Mouse (Mus musculus) erythroid progenitor cell, adult 5-6 weeks (primary cell): ENCODE measurements around the gene App. TPM values are rescaled to one million over a fixed set of nuclear protein-coding genes. Genes with fewer than 3 reads are reported as not detected.

Source experiments
- ATAC-seq: replicated peaks from 2 replicates; pipeline ENCODE4 v1.8.0; 2016; ENCODE audit warnings: moderate number of reproducible peaks, mild to moderate bottlenecking, moderate TSS enrichment, inconsistent platforms; ENCODE audit not compliant: poor library complexity, low FRiP score, severe bottlenecking
- total RNA-seq, 2 experiments: library from RNA; stranded (forward) in 1 of 2; stranded (reverse) in 1 of 2; fragments of 150-400 nt in 1 of 2; fragments of 186-747, 209-891 nt in 1 of 2; gene quantifications; 2 replicates each; pipeline versions ENCODE4 v1.2.3 to v1.2.4; 2015 to 2017; ENCODE audit warnings: low replicate concordance in 2 of 2

App gene
- total RNA-seq, 2 experiments from 2014 or later = 14.3 to 25.6 TPM

DNA sequence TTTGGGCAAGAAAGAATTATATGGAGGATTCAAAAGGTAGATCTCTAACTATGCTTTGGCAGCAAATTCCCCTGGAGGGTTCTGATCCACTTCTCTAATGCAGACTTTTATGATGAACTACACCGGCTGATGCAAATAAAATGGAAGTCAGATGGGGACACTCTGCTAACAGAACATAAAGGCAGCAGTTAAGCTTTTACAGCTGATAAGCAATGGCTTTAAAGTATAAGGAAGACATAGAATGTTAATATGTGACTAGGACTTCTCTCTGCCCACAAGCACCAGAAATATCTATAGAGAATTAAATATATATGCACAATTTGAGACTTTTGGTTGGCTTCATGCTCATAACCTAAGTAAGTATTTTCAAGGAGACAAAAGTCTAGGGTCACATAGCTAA lies 81.4 kb downstream of the App start:
- no peak for ATAC-seq

DNA sequence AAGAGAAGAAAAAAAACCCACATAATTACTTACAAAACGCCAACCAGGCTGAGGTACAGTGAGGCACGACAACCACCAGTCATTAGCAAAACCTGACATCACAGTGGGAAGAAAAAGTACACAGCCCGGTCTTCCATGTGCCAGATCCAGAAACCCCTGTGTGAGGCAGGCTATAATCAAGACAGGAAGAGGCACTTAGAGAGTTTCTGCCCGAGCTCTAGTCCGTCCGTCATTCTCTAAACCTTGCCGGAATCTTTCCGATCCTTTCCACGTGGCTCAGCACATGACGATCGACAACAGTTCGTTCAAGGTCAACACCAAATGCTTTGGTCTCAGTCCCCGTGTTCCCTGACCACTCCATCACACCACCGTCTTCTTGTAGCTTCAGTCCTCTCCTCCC lies 82.6 kb downstream of the App start:
- no peak for ATAC-seq

DNA sequence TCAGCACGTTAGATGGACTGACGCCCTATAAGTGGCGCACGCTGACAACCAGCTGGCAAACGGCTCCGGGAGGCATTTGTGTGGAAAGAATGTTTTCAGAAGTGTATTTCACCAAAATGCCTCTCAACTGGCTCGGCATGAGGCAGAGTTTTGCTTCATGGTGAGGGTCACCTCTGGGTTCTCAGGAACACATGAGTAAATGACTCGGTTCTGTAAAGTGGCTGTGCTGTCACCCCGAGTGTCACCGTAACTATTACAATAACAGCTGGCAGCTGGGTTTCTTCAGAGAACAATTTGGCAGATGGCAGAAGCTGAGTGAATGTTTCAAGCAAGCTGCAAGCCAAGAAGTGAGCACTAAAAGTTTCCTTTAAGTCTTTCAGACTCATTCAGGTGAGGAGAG lies 85.4 kb downstream of the App start:
- no peak for ATAC-seq

DNA sequence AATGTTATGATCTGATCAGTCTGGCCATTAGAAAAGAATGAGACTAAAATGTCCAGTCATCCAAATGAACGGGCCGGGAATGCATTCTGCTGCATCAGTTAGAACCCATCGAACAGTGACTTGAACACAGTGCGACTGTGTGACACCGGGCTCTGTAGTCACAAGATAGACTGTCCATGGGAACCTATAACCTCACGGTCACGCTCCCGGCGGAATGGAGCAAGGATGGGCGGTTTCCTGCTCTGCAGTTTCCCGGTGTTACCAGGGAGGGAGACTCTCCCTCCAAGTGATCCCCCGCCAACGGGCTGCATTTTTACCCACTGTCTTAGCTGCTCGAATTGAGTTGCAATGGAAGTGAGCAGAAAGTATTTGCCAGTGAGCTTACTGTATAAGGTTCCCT lies 87.3 kb downstream of the App start:
- no peak for ATAC-seq

DNA sequence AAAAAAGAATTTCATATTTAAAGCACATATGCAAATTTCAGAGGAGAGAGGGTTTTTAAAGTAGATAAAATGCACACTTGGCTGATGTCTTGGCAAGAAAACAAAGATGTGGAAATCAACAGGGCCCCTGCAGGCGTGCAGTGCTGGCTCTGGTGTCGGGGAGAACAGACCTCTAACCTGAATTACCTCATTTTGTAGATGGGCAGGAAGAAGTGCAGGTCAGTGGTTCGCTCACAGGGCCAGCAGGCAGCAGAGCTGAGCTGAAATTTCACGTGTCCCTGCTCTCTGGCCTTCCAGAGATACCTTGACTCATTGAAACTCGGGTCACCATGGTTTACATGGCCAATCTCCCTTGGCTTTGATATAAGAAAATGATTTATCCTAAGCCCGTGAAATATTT lies 87.7 kb downstream of the App start:
- no peak for ATAC-seq

DNA sequence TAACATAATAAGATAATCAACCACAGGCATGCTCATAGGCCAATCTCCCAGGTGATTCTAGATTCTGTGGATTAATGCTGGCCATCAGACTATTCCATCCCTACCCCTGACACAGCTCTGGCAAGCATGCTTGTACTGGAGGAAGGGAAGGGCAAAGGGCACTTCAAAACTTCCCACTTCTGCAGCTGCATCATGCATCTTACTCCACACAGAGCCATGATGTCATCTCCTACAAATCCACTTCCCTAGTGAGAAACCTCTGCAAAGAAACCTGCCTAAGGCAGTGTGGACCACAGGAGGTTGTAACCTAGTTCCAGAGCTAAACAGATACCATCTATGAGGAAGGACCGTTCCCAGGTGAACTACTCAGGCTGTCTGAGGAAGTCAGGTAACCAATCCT lies 89.4 kb downstream of the App start:
- no peak for ATAC-seq

DNA sequence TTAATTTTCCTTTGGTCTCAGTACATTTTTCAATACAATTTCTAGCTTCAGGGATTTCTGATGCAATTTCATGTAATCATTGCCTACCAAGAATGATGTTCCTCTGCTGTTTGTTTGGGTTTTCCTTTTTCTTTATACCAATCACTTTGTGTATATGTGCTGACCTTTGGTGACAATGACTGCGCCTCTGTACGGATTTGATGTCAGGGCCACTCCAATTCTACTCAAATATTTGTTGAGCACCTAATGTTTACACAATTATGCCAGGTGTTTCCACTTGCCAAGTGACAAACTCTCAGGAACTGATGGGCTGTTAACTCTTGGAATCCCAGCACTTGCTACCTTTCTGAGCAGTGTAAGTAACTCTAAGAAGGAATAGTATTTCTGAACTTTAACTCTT lies 98.2 kb downstream of the App start:
- no peak for ATAC-seq

DNA sequence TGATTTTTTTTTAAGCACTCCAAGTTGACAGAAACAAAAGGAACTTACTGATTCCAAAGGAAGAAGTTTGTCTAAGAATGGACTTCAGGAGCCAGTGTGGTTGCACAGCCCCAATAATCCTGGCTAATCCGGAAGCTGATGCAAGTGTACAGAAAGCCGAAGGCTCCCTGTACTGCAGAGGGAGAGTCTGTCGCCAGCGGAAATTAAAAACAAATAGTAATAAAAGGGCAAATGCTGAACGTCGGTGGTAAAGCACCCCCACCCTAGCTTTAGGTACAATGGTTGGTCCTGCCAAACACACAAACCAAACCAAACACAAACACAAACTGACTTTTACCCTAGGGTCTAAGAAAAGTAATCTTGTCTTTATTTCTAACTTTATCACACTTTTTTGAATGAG lies 98.7 kb downstream of the App start:
- no peak for ATAC-seq

DNA sequence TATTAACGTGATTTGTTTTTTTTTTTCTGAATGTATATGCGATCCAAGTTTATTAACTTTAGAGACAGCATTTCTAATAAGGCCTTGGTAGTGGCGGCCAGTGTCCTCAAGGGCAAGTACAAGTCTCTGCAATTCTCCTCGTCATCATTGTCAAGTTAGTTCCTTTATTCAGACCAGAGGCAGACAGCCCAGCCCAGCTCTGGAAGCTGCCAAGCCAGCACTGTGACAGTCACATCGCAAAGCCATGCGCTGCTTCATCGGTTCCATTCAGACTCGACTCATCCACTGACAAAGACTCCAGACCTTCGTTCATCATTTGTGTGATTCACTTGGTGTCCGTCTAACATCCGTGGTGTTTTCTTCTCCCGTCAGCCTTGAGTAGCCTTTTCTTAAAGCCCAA lies 100.9 kb downstream of the App start:
- ATAC-seq = no peak

DNA sequence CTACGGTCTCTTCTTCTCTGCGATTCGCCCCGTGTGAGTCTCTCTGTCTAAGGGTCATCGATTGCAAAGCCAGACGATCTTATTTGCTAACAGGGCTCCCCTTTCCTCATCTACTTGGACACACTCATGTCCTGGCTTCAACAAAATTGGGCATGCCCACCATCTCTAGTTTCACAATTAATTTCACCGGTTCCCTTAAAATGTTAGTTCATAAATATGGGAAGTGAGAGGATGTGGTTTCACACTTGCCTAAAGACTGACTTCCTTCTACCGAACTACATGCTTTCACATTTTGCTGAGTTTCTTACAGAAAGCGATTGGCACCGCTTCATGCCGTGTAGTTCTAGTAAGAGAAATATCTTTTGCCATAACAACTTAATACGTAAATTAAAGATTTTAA lies 101.8 kb downstream of the App start:
- no peak for ATAC-seq

DNA sequence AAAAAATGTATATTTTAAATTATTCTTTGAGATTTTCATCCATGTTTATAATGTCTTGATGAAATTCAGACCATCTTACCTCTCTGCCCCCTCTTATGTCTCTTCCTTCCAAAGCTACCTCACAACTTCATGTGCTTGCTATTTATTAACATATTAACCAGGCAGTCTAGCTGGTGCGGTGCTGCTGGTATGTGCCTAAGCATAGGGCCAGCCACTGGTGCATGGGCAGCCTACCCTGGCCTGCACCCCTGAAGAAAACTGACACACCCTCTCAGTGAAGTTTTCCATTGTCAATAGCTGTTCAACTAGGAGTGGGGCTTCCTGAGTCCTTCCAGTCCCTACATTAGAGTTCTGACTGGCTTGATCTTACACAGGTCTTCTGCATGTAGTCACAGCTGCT lies 102.3 kb downstream of the App start:
- ATAC-seq = no peak

DNA sequence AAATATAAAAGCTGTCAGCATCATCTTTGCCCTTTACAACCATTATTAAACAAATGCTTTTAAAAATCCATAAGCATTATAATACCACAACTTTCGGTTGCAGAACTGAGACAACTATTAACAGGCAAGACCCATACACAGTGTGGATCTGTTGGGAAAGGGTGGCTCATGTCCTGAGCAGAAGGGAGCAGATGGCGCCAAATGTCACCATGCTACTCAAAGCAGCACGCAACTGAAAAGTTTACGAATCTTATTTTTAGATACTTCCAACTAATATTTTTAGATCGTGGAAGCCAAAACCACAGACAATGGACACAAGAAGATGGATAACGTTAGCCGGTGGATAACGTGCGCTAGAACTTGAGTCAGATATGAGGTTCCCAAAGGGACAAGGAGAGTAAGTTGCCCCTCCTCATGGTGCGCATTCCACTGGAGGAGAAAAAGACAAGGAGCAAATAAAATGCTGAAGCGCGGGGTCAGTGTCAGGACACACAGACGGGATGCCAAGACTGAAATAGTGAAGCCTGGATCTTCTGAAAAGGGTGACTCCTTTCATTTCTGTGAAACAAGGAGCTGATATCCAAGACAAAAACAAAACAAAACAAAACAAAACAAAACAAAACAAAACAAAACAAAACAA lies 106.2 kb downstream of the App start:
- no peak for ATAC-seq

DNA sequence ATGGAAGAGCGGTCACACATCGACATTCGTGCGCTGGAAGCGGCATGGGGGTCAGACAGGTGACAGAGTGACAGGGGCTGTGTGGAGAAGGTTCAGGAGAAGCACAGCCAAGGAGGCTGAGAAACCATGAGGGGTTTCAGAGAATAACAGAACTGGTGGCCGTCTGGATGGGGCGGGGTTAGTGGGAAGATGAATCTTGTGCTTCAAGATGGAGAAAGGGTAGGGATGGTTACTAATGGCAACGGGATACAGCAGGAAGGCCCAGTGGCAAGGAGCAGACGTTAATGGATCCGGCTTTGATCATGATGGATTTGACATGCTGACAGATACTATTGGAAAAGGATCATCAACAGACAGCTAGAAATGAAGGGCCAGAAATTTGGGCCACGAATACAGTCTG lies 107.3 kb downstream of the App start:
- no peak for ATAC-seq

DNA sequence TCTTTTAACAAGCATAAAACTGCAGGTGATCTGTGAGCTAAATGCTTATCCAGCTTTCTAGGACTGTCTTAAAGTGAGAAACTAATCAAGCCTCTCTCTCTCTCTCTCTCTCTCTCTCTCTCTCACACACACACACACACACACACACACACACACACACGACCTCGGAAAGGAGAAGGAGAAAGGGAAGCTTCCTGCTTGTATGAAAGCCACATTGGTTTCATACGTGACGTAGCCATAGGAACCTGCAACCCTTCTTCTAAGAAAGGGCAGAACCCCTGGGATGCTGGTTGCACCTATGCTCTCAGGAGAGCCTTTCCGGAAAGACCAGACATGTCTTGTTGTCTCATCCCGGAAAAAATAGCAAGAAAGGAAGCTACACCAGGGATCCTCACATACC lies 108.8 kb downstream of the App start:
- no peak for ATAC-seq

DNA sequence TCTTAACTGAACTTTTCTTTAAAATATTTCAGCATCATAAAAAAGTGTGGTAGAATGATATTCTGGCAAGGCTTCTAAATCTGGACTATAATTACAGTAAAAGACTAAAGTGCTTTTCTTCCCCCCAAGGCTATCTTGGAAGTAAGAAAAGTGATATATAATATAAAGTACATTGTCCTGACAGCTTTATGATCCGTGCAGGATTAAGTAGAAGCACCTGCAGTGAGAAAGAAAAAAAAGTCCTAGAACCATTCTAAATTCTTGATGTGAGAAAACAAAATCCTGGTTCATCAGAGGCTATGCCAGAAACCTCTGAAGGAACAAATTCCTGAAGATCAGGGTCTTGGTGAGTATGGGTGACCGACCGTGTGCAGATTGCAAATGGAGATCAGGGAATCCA lies 110.8 kb downstream of the App start:
- ATAC-seq = no peak

DNA sequence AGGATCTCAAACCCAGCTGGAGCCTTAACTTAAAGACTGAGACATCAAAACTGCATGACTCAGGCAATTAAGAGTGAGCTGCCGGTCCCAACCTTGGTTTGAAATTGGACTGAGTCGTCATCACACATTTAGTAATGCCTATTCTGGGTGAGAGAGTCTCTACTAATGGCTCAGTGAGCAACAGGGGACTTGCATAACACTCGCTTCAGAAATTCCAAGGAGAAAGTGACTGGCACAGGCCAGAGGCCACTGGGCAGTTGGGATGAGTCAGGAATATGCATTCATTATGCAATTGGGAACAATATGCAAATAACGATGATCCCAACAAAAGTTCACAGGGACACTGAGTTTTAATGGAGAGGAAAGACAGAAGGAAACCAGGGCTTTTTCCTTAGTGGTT lies 111.8 kb downstream of the App start:
- ATAC-seq = no peak

DNA sequence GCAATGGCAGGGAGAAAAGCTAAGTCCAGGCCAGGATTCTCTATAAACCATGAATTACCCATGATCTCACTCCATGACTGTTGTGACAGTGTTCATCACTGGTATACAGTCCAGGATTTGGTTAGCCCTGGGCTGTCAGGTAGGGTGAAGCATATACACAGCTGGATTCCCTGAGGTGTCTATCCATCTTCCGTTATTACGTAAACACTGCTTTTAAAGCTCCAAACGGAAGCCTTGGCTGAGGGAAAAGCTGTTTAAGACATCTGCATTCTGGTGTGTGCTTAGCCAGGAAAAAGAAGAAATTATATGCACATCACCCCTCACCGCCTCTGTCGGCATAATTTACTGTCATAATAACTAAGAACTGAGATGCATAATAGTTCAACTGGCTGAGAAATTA lies 115.4 kb downstream of the App start:
- ATAC-seq = no peak

DNA sequence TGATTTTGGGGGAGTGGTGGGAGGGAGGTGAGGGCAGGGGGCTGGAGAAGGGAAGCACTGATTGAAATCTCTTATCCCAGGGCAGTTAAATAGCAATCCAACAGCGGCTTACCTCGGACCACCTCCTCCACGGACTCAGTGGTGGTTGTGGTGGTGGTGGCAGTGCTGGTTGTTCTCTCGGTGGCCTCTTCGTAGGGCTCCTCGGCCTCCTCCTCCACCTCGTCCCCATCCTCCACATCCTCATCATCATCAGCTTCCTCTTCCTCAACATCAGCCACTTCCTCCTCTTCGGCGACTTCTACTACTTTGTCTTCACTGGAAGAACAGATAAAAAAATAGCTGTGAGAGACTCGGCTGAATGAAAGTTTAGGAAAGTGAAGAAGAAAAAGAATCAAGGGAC lies 117.4 kb downstream of the App start:
- no peak for ATAC-seq

DNA sequence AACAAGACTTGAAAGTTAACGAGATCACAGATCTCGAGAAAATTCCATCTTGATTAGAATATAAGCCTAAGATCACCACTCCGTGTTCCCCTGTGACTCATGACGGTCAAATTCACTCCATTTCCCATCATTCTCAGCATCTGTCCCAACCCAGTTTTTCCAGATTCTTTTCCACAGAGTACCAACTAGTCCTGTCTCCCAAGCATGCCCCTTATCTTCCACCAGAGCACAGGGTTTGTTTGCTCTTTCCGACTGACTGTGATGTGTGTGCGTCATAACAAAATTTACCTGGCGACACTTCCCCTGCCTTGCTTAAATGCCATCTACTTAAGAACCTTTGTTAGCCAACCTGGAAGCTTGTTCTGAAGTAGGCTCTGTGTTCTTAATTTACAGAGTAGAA lies 119.6 kb downstream of the App start:
- no peak for ATAC-seq

DNA sequence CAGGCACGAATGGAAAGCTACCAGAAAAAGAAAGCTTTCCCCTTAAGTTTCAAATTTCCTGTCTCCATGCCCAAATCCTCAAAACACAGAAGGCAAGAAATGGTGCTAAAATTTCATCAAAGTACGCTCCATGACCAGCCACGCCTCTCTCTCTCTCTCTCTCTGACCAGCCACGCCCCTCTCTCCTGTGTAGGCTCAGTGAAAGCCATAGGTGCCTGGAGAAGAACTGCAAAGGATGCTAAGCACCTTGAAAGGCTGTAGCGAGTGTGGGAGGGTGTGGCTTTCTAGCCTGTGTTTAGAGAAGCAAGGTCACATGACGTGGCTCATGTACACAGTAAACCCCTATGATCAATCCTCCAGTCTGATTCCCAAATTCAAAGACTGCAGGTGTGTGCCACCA lies 126.3 kb downstream of the App start:
- no peak for ATAC-seq

DNA sequence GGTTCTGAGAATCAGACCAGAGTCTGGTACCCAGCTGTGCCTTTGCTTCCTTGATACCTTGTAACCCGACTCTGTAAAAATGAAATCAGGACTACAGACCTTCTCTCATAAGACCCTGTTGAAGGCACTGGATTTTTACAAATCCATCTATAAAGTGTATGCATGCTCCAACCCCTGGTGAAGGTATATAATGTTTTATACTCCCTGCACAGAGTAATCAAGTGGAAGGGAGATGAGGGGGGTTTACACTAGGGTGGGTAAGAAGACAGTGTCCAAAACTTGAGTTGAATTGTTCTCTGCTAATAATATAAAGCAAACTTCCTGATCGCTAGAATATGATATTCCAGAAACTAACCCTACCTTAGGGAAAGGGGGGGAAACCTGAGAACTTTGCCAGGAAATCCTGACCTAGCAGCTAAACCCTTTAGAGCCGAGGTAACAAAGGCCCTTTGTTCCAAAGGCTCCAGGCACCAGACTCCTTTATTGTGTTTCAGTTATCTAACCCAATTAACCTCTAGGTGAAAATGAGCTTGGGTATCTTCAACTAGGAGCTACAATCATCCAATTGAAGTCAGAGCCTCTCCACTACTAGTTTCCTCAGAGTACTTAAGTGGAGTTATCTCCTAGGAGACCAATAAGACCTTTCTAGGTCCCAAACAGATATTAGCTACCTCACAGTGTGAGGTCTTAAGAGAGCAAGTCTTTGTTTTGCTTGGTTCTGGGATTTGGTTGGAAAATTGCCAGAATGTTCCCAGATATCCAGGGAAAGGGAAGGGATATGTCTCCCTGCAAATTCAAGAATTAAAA lies 132.2 kb downstream of the App start:
- no peak for ATAC-seq

DNA sequence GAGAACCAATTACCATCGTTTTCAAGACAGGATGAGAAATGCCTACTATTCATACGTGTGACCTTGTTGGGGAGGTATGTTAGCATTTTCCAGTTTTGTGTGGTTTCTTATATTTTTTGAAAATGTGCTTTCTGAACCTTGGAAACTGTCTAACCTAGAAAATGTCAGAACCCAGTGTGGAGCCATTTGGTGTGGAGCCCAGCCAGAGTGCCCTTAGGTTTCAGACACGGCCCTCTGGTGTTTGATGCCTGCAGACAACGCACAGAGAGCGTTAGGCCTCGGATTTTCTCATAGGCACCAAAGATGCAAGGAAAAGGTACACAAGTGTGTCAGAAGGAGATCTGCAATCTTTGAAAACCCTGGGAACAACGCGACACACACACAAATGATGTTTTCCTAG lies 134.8 kb downstream of the App start:
- ATAC-seq = no peak
